Mouse (Mus musculus) stomach, embryonic 14.5 days (tissue): ENCODE measurements at regions not wholly inside any gene's neighbourhood (a gene's known extent, or its start where the extent isn't known, plus 50 kb on each side); places are given as distances from the start of the nearest gene placed in this dataset.

ENCODE experiments used
- ATAC-seq: fragments of 200-750 bp; cut with Nextera tagmentation; 2 replicates; pipeline ENCODE4 v1.8.0; 2017; ENCODE audit warnings: low read depth, moderate TSS enrichment; ENCODE audit not compliant: insufficient number of reproducible peaks, insufficient read depth, low FRiP score
- H3K27ac ChIP-seq: fragments of 300-500 bp; sonication (generic); 2 replicates; pipeline ENCODE4 v1.5.1; 2014; ENCODE audit warnings: mild to moderate bottlenecking, low read length, moderate library complexity, mixed read lengths
- H3K27me3 ChIP-seq: fragments of 300-500 bp; sonication (generic); 2 replicates; pipeline ENCODE4 v1.6.1; 2014; ENCODE audit warnings: low read length, control low read depth, mixed read lengths; ENCODE audit not compliant: control insufficient read depth, insufficient read depth
- H3K36me3 ChIP-seq: fragments of 300-500 bp; sonication (generic); 2 replicates; pipeline ENCODE4 v1.6.1; 2014; ENCODE audit warnings: mild to moderate bottlenecking, control low read depth, low read length, moderate library complexity, mixed read lengths; ENCODE audit not compliant: control insufficient read depth, insufficient read depth
- H3K4me1 ChIP-seq: fragments of 300-500 bp; sonication (generic); 2 replicates; pipeline ENCODE4 v1.6.1; 2014; ENCODE audit warnings: low read length, control low read depth, mixed read lengths; ENCODE audit not compliant: control insufficient read depth, insufficient read depth
- H3K4me2 ChIP-seq: fragments of 300-500 bp; sonication (generic); replicated peaks from 2 replicates; pipeline ENCODE4 v1.6.1; 2014; ENCODE audit warnings: low read depth, low read length, control low read depth
- H3K4me3 ChIP-seq: fragments of 300-500 bp; sonication (generic); 2 replicates; pipeline ENCODE4 v1.5.1; 2014; ENCODE audit warnings: low read depth, low read length, control low read depth
- H3K9ac ChIP-seq: fragments of 300-500 bp; sonication (generic); replicated peaks from 2 replicates; pipeline ENCODE4 v1.6.1; 2014; ENCODE audit warnings: low read depth, mild to moderate bottlenecking, control low read depth, low read length, moderate library complexity, mixed read lengths
- H3K9me3 ChIP-seq: fragments of 300-500 bp; sonication (generic); 2 replicates; pipeline ENCODE4 v1.6.1; 2016; ENCODE audit warnings: low read depth, low read length, control low read depth; ENCODE audit not compliant: control insufficient read depth
- WGBS: fragments of 180-500 bp; shearing (Covaris S2); extraction: QIAGEN DNeasy Blood & Tissue Kit; methylation state at CpG from one replicate; pipeline ENCODE4 v1.1.7; 2014; 5-methylcytosine and 5-hydroxymethylcytosine counted together

DNA sequence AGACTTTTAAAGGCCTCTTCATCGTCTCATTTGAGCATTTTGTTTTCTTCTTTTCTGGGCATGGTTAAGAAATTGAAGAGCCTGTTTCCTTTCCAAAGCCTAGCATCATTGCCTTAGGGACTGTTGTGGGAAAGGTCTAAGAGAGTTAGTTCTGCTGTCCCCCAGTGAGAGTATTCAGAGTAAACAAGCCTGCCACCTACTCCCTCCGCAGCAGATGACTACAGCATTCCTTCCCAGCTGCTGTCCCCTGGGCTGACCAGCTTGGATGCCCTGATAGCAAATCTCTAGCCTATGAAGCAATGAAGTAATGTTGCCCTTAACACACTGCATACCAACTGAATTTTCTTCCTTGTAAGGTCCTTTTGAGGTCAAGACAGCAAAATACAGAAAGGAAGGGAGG is 164.9 kb downstream of the Moxd1 start:
- no peaks in the 10 kb centered on the region for H3K4me1 ChIP-seq
- ATAC-seq: no peak
- no peak overlapping the region for H3K27ac ChIP-seq
- H3K4me3 ChIP-seq: no peak overlapping the region
- no peak overlapping the region for H3K4me2 ChIP-seq
- H3K9me3 ChIP-seq: no peaks in the 10 kb centered on the region
- H3K9ac ChIP-seq: no peak overlapping the region
- H3K27me3 ChIP-seq: no peaks in the 10 kb centered on the region
- WGBS: 50% methylated on average over 2 of the region's 2 CpGs
- H3K36me3 ChIP-seq: no peaks in the 10 kb centered on the region

DNA sequence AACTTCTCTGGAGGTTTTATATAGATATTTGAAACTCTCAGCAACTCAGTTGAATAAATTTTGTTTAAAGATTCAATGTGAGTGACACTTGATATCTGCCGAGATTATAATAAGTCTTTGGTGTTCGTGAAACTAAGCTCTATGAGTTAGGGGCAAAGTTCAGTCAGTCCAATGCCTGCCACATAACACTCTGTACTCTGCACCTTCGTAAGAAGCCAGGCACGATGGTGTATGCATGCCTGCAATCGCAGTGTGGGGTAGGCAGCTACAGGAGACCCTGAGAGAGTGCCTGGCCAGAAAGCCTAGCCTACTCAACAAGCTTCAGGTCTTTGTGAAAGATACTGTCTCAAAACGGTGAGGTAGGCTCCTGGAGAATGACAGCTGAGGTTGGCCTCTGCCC is 167.7 kb downstream of the Moxd1 start:
- H3K4me2 ChIP-seq: no peak overlapping the region
- no peak overlapping the region for H3K27ac ChIP-seq
- H3K9me3 ChIP-seq: no peaks in the 10 kb centered on the region
- H3K9ac ChIP-seq: no peak overlapping the region
- H3K4me3 ChIP-seq: no peak overlapping the region
- no peak for ATAC-seq
- H3K27me3 ChIP-seq: no peaks in the 10 kb centered on the region
- no peaks in the 10 kb centered on the region for H3K36me3 ChIP-seq
- no peaks in the 10 kb centered on the region for H3K4me1 ChIP-seq
- 65% methylated on average over 6 of the region's 6 CpGs for WGBS

DNA sequence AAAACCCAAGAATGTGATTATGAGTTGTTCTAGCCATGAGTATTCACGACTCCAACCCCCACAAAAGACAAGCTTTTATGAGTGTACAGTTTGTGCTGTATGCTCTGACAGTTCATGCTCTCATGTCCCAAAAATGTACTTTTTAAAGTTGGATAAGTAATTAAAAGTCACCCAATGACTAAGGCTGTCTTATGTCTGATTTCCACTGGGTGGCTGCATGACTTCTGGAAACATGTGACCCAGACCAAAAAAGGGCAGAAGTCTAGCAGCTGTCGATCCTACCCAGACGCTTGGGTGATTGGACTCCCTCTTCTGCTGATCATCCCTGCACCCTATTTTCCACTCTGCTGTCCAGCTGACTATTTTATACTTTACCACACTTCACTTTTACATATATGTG is 168.7 kb downstream of the Moxd1 start:
- Histone ChIP-seq H3K36me3 (no peaks in the 10 kb centered on the region), H3K27me3 (no peaks in the 10 kb centered on the region), H3K4me3 (no peak overlapping the region), H3K9me3 (no peaks in the 10 kb centered on the region), H3K27ac (no peak overlapping the region), H3K4me1 (no peaks in the 10 kb centered on the region), H3K4me2 (no peak overlapping the region), H3K9ac (no peak overlapping the region)
- no peak for ATAC-seq
- WGBS: 77% methylated on average over 3 of the region's 3 CpGs

DNA sequence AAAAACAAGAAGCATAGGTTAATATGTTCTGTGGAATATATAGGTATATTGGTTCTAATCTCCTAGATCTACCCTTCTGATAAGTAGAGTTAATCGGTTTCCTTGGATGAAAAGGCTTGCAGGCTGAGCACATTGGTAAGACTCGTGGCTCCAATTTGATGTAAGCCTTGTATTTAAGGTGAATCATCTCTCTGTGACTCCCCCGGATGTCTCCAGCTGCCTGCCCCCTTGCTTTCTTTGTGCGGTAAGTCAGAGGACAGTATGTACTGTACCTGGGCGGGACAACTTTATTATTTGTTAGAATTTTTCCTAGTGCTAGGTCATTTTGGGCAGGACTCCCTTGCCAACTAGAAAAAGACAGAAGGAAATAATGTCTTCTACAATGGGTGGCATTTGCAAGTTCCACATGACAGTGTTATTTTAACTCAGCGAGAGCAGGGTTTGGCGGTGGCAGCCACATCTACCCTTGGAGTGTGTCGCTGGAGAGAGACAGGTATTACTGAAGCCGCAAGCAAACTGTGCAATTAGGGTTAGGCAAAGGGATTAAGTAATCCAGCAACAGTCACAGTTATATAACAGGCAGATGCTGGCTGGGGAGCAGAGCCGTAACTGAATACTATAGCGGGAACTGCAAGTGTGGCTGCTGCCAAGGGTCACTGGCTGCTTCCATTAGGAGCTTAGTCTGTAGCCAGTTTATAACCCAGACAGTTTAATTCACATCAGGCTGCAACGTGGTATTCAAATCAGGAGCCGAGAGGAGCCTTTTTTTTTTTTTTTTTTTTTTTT is 172.9 kb downstream of the Moxd1 start:
- Histone ChIP-seq H3K4me2 (no peak overlapping the region), H3K9ac (no peak overlapping the region), H3K4me1 (no peaks in the 10 kb centered on the region), H3K27me3 (no peaks in the 10 kb centered on the region), H3K27ac (no peak overlapping the region), H3K36me3 (no peaks in the 10 kb centered on the region), H3K4me3 (no peak overlapping the region), H3K9me3 (no peaks in the 10 kb centered on the region)
- 67% methylated on average over 13 of the region's 13 CpGs for WGBS
- peak; percentile 63; the same call in 1 of the 2 replicates for ATAC-seq

DNA sequence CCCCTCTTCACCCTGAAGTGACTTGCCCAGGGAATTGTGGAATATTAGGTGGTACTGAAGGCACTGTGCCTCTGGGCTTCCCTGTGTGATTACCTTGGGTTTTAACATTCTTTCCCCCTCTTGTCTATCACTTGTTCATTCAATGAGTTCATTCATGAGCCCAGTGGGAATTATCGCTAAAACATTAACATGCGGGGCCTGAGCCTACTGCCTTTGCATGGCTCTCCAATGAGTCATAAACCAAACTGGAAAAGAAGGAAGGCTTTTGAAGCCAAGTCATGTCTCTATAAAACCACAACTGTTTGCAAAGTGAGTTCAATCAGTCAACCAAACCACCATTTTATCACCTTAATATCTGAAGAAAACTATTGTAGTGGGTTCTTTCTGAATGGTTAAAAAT is 173.8 kb downstream of the Moxd1 start:
- Histone ChIP-seq H3K4me1 (no peaks in the 10 kb centered on the region), H3K9me3 (no peaks in the 10 kb centered on the region), H3K9ac (no peak overlapping the region), H3K27me3 (no peaks in the 10 kb centered on the region), H3K4me3 (no peak overlapping the region), H3K4me2 (no peak overlapping the region), H3K36me3 (no peaks in the 10 kb centered on the region), H3K27ac (no peak overlapping the region)
- 84% methylated on average over 2 of the region's 2 CpGs for WGBS
- ATAC-seq: no peak

DNA sequence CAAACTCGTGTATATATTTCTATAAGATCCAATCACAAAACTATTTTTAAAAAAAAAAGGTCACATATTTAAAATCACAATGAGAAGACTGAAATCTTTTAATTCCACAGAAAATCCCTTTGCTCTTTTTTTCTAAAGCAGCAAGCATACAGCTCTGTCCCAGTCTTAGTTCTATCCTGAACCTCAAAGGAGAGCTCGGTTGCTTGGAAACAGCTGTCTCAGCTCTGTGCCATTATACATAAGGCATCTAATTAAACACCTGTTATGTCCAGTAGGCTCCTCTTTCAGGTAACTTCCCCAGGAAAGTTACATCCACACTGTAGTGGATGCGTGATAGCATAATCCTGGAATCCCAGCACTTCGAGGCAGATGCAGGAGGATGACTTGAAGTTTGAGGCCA is 181.5 kb downstream of the Moxd1 start:
- H3K4me2 ChIP-seq: no peak overlapping the region
- no peaks in the 10 kb centered on the region for H3K4me1 ChIP-seq
- no peak overlapping the region for H3K4me3 ChIP-seq
- no peak overlapping the region for H3K27ac ChIP-seq
- WGBS: 72% methylated on average over 4 of the region's 4 CpGs
- no peaks in the 10 kb centered on the region for H3K9me3 ChIP-seq
- H3K36me3 ChIP-seq: no peaks in the 10 kb centered on the region
- no peak overlapping the region for H3K9ac ChIP-seq
- no peak for ATAC-seq
- no peaks in the 10 kb centered on the region for H3K27me3 ChIP-seq

DNA sequence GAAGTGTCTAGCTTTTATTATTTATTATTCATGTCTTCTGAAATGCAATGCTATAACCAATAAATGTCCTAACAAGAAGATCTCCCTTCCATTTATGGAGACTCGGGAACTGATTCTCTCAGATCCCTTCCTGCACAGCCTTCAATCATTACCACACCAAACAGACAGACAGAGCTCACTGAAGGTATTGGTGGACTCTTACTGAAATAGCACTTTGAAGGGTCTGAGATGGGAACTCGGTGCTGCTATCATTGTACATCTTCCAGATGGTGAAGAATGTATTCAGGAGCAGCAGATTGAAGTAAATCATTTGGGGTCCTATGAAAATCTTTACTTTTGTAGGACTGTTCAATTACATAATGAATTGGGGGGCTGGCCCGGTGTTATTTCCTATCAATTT is 183.6 kb downstream of the Moxd1 start:
- Histone ChIP-seq H3K27ac (no peak overlapping the region), H3K27me3 (no peaks in the 10 kb centered on the region), H3K4me1 (no peaks in the 10 kb centered on the region), H3K9ac (no peak overlapping the region), H3K4me2 (no peak overlapping the region), H3K36me3 (no peaks in the 10 kb centered on the region), H3K9me3 (no peaks in the 10 kb centered on the region), H3K4me3 (no peak overlapping the region)
- WGBS: 76% methylated on average over 3 of the region's 3 CpGs
- no peak for ATAC-seq

DNA sequence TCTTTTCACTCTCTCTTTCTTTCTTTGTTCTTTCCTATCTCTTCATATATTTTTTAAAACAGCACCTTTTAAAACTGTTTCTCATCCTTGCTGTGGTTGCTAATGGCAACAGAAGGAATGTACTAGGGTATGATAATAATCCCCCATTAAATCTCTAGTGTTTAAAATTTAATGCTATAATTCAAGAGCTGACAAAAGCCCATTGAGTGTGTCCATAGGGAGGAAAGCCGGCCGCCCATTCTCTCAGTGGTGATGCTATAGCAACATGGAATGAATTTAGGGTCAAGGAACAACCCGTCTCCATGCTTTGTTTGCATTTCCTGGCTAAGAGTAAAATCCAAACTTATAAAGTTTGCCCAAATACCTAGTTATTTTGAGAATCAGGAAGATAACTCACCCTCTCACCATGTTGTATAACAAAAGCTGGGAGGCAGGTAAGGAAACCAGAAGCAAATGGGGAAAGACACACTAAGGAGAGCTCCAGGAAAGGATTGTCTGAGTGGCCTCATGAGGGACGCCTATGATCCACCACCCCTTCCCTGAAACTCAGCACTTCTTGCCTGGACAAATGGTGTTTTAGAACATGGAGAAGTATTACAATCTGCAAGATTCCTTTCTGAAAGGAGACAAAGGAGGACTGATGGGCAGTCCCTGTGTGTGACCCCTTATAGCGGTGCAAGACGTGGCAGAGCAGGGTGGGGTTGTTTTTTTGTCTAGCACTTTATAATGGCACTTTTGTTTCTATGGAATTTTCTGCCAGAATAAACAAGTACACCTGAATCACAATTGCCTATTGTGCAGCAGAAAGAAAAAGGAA is 184.3 kb downstream of the Moxd1 start:
- Histone ChIP-seq H3K27me3 (no peaks in the 10 kb centered on the region), H3K4me2 (no peak overlapping the region), H3K36me3 (no peaks in the 10 kb centered on the region), H3K4me3 (no peak overlapping the region), H3K9me3 (no peaks in the 10 kb centered on the region), H3K4me1 (no peaks in the 10 kb centered on the region), H3K9ac (no peak overlapping the region), H3K27ac (no peak overlapping the region)
- WGBS: 53% methylated on average over 6 of the region's 6 CpGs
- ATAC-seq: no peak
